Mouse (Mus musculus) heart, postnatal 0 days (tissue): ENCODE measurements at regions not wholly inside any gene's neighbourhood (a gene's known extent, or its start where the extent isn't known, plus 50 kb on each side); places are given as distances from the start of the nearest gene placed in this dataset.
A peak's percentile ranks its signal among the peaks of the same experiment; 100 is the strongest.

Experiments used
- ATAC-seq: fragments of 200-750 bp; cut with Nextera tagmentation; 2 replicates; pipeline ENCODE4 v1.8.0; 2017; ENCODE audit warnings: low read depth, moderate number of reproducible peaks, moderate library complexity; ENCODE audit not compliant: insufficient read depth
- DNase-seq: peaks from one replicate; pipeline ENCODE4 v3.0.0-alpha.2; 2016; ENCODE audit warnings: low spot score
- H3K27ac ChIP-seq: fragments of 300-500 bp; sonication (generic); 2 replicates; pipeline ENCODE4 v1.5.1; 2014; ENCODE audit warnings: low read depth, mild to moderate bottlenecking
- H3K27me3 ChIP-seq: fragments of 300-500 bp; sonication (generic); 2 replicates; pipeline ENCODE4 v1.6.1; 2014; ENCODE audit warnings: low read length, mixed read lengths; ENCODE audit not compliant: control insufficient read depth, insufficient read depth
- H3K36me3 ChIP-seq: fragments of 300-500 bp; sonication (generic); replicated peaks from 2 replicates; pipeline ENCODE4 v1.6.1; 2014; ENCODE audit warnings: low read length, mixed read lengths; ENCODE audit not compliant: control insufficient read depth, insufficient read depth
- H3K4me1 ChIP-seq: fragments of 300-500 bp; sonication (generic); 2 replicates; pipeline ENCODE4 v1.6.1; 2014; ENCODE audit warnings: antibody characterized with exemption; ENCODE audit not compliant: control insufficient read depth, insufficient read depth
- H3K4me2 ChIP-seq: fragments of 300-500 bp; sonication (generic); 2 replicates; pipeline ENCODE4 v1.6.1; 2014; ENCODE audit warnings: low read depth, mild to moderate bottlenecking, low read length, moderate library complexity
- H3K4me3 ChIP-seq: fragments of 300-500 bp; sonication (generic); 2 replicates; pipeline ENCODE4 v1.5.1; 2014; ENCODE audit warnings: low read depth, low read length
- H3K9ac ChIP-seq: fragments of 300-500 bp; sonication (generic); replicated peaks from 2 replicates; pipeline ENCODE4 v1.6.1; 2014; ENCODE audit warnings: low read depth, low read length, mixed read lengths
- H3K9me3 ChIP-seq: fragments of 300-500 bp; sonication (generic); replicated peaks from 2 replicates; pipeline ENCODE4 v1.6.1; 2016; ENCODE audit warnings: low read length; ENCODE audit not compliant: control insufficient read depth
- CTCF ChIP-seq: IDR thresholded peaks from 2 replicates; pipeline ENCODE4 v1.5.1; 2016; ENCODE audit warnings: antibody characterized with exemption, control low read depth, low read depth
- EP300 ChIP-seq: IDR thresholded peaks from 2 replicates; pipeline ENCODE4 v1.6.1; 2016; ENCODE audit warnings: antibody characterized with exemption, low read depth
- WGBS: fragments of 180-500 bp; shearing (Covaris S2); extraction: QIAGEN DNeasy Blood & Tissue Kit; methylation state at CpG from one replicate; pipeline ENCODE4 v1.1.7; 2014; 5-methylcytosine and 5-hydroxymethylcytosine counted together

GRCm38 (mm10) chr7:137773965-137774310 is 336.5 kb downstream of the Glrx3 start:
- TF ChIP-seq CTCF, result no peak
- no peak for TF ChIP-seq EP300
- DNase-seq, result no peak
- H3K9me3 ChIP-seq, result no peaks in the 10 kb centered on the region
- 66% methylated on average over 7 of the region's 7 CpGs for WGBS
- no peak overlapping the region for H3K9ac ChIP-seq
- no peak overlapping the region for H3K27ac ChIP-seq
- H3K4me1 ChIP-seq, result no peaks in the 10 kb centered on the region
- no peaks in the 10 kb centered on the region for H3K36me3 ChIP-seq
- H3K4me3 ChIP-seq, result no peak overlapping the region
- H3K4me2 ChIP-seq, result no peak overlapping the region
- no peak for ATAC-seq
- no peaks in the 10 kb centered on the region for H3K27me3 ChIP-seq

GRCm38 (mm10) chr7:137783954-137784353 is 346.5 kb downstream of the Glrx3 start:
- TF ChIP-seq CTCF (peak; percentile 61), EP300 (no peak)
- Histone ChIP-seq H3K27me3 (no peaks in the 10 kb centered on the region), H3K9me3 (no peaks in the 10 kb centered on the region)

GRCm38 (mm10) chr7:137805361-137805760 is 367.9 kb downstream of the Glrx3 start:
- Histone ChIP-seq H3K9ac (no peak overlapping the region), H3K4me2 (no peak overlapping the region), H3K27me3 (no peaks in the 10 kb centered on the region), H3K9me3 (no peaks in the 10 kb centered on the region), H3K4me1 (no peaks in the 10 kb centered on the region), H3K4me3 (no peak overlapping the region), H3K36me3 (no peaks in the 10 kb centered on the region), H3K27ac (no peak overlapping the region)
- WGBS, result 37% methylated on average over 6 of the region's 6 CpGs
- peak; percentile 19 for DNase-seq
- TF ChIP-seq EP300 (no peak), CTCF (no peak)
- peak; percentile 58 for ATAC-seq

More at GRCm38 (mm10) chr7:137783954-137784353, 346.5 kb downstream of the Glrx3 start:
- ATAC-seq (no peak), DNase-seq (no peak)
- no peak overlapping the region for H3K9ac ChIP-seq
- no peaks in the 10 kb centered on the region for H3K4me1 ChIP-seq
- no peak overlapping the region for H3K4me3 ChIP-seq
- no peak overlapping the region for H3K27ac ChIP-seq
- no peaks in the 10 kb centered on the region for H3K36me3 ChIP-seq
- H3K4me2 ChIP-seq, result no peak overlapping the region

GRCm38 (mm10) chr7:137812839-137813238 is 375.4 kb downstream of the Glrx3 start:
- ATAC-seq, result no peak
- H3K27me3 ChIP-seq, result no peaks in the 10 kb centered on the region

GRCm38 (mm10) chr7:137840520-137840919 is 403.1 kb downstream of the Glrx3 start:
- DNase-seq, result no peak
- no peak overlapping the region for H3K27ac ChIP-seq
- no peaks in the 10 kb centered on the region for H3K36me3 ChIP-seq
- no peak for ATAC-seq
- no peaks in the 10 kb centered on the region for H3K27me3 ChIP-seq
- no peaks in the 10 kb centered on the region for H3K9me3 ChIP-seq
- H3K4me2 ChIP-seq, result no peak overlapping the region
- no peak overlapping the region for H3K9ac ChIP-seq
- TF ChIP-seq CTCF (no peak), EP300 (no peak)
- H3K4me3 ChIP-seq, result no peak overlapping the region
- H3K4me1 ChIP-seq, result no peaks in the 10 kb centered on the region
- 81% methylated on average over 2 of the region's 2 CpGs for WGBS

More at GRCm38 (mm10) chr7:137812839-137813238, 375.4 kb downstream of the Glrx3 start:
- no peak for TF ChIP-seq CTCF
- no peak for TF ChIP-seq EP300
- no peak overlapping the region for H3K9ac ChIP-seq
- no peaks in the 10 kb centered on the region for H3K4me1 ChIP-seq
- H3K36me3 ChIP-seq, result no peaks in the 10 kb centered on the region
- no peak for DNase-seq
- no peak overlapping the region for H3K4me2 ChIP-seq
- H3K27ac ChIP-seq, result no peak overlapping the region
- no peaks in the 10 kb centered on the region for H3K9me3 ChIP-seq
- WGBS, result 70% methylated on average over 3 of the region's 3 CpGs
- H3K4me3 ChIP-seq, result no peak overlapping the region

- Histone ChIP-seq H3K9me3 (no peaks in the 10 kb centered on the region), H3K36me3 (no peaks in the 10 kb centered on the region), H3K9ac (no peak overlapping the region), H3K4me3 (no peak overlapping the region), H3K27me3 (no peaks in the 10 kb centered on the region), H3K4me2 (no peak overlapping the region), H3K27ac (no peak overlapping the region), H3K4me1 (no peaks in the 10 kb centered on the region)
- no peak for TF ChIP-seq CTCF
- TF ChIP-seq EP300, result no peak
- DNase-seq (no peak), ATAC-seq (no peak)
- WGBS, result 74% methylated on average over 5 of the region's 5 CpGs
Observed at GRCm38 (mm10) chr7:137841044-137841443, 403.6 kb downstream of the Glrx3 start.
